ENCODE assay signal across 8 mouse cellular contexts in the genomic region with DNA sequence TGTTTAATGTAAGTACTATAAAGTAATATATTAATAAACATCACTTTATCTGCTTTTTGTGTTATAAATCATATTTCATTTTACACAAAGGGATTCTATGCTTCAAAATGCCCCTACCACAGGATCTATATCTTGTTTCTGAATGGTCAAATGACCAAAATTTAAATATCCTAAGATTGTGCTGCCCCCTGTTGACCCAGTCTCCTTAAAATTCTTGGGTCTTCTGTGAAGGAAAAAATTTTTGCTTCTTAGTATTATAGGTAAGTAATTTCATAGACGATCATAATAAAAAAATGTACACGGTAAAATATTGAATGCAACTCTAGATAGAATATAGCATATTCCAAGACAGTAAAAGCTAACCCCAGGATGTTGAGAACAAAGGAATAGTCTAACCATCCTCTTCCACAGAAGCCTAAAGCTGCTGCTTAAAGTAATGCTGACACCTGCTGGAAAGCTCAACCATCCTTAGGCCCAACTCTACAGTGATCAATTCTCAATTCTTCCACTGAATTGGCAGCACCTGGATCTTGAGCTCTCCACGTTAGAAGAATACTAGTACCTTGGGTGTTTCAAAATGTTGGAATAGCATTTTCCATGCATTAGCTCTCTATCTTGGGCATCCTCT. TPM values are rescaled to one million over a fixed set of nuclear protein-coding genes. Genes with fewer than 3 reads are reported as not detected.
DNase-seq lines count a peak whose midpoint lies in the region; ATAC-seq lines count a peak whose summit lies in the region.

No protein-coding gene starts in this region.

- no peak overlapping the region for H3K9ac ChIP-seq in hindbrain, embryonic 11.5 days (ENCODE audit: low read depth, low read length)
- no peak overlapping the region for H3K9ac ChIP-seq in hindbrain, embryonic 12.5 days

- H3K27ac ChIP-seq in hindbrain, embryonic 11.5 days (ENCODE audit: low read depth, low read length), result no peak overlapping the region
- H3K27ac ChIP-seq in hindbrain, embryonic 12.5 days, result no peak overlapping the region
- no peak overlapping the region for H3K27ac ChIP-seq in hindbrain, embryonic 10.5 days

- no peak overlapping the region for H3K4me2 ChIP-seq in hindbrain, embryonic 11.5 days (replicated peaks; ENCODE audit: low read depth, low read length)
- H3K4me2 ChIP-seq in hindbrain, embryonic 12.5 days (replicated peaks), result no peak overlapping the region

- no peaks in the 10 kb centered on the region for H3K27me3 ChIP-seq in hindbrain, embryonic 11.5 days (ENCODE audit: control insufficient read depth, insufficient read depth, low read length)
- no peaks in the 10 kb centered on the region for H3K27me3 ChIP-seq in hindbrain, embryonic 12.5 days
- H3K27me3 ChIP-seq in splenic B cell, adult 2 months (ENCODE audit: control insufficient read depth, insufficient read depth, low read length, poor library complexity, severe bottlenecking), result no peaks in the 10 kb centered on the region
- no peaks in the 10 kb centered on the region for H3K27me3 ChIP-seq in hindbrain, embryonic 10.5 days (ENCODE audit: insufficient read depth, poor library complexity, severe bottlenecking)

- H3K9me3 ChIP-seq in hindbrain, embryonic 11.5 days (ENCODE audit: control insufficient read depth, low read length), result no peaks in the 10 kb centered on the region
- no peaks in the 10 kb centered on the region for H3K9me3 ChIP-seq in hindbrain, embryonic 12.5 days (replicated peaks)
- H3K9me3 ChIP-seq in hindbrain, embryonic 10.5 days, result no peaks in the 10 kb centered on the region

- H3K4me1 ChIP-seq in hindbrain, embryonic 11.5 days (replicated peaks; ENCODE audit: control insufficient read depth, insufficient read depth, low read length), result no peaks in the 10 kb centered on the region
- H3K4me1 ChIP-seq in hindbrain, embryonic 12.5 days, result no peaks in the 10 kb centered on the region
- no peaks in the 10 kb centered on the region for H3K4me1 ChIP-seq in hindbrain, embryonic 10.5 days (replicated peaks)

- ATAC-seq in hindbrain, embryonic 11.5 days (ENCODE audit: low FRiP score), result no peak
- ATAC-seq in hindbrain, embryonic 12.5 days (ENCODE audit: low FRiP score), result no peak

- no peaks in the 10 kb centered on the region for H3K36me3 ChIP-seq in hindbrain, embryonic 11.5 days (ENCODE audit: control insufficient read depth, insufficient read depth, low read length)
- peaks cover 5% of the 10 kb centered on the region for H3K36me3 ChIP-seq in hindbrain, embryonic 12.5 days
- H3K36me3 ChIP-seq in splenic B cell, adult 2 months (ENCODE audit: control insufficient read depth, insufficient read depth, low read length, poor library complexity, severe bottlenecking), result no peaks in the 10 kb centered on the region
- peaks cover 9% of the 10 kb centered on the region for H3K36me3 ChIP-seq in hindbrain, embryonic 10.5 days

- no peak overlapping the region for H3K4me3 ChIP-seq in hindbrain, embryonic 11.5 days (ENCODE audit: low read depth, low read length)
- no peak overlapping the region for H3K4me3 ChIP-seq in hindbrain, embryonic 12.5 days
- H3K4me3 ChIP-seq in hindbrain, embryonic 10.5 days, result no peak overlapping the region

- WGBS in hindbrain, embryonic 11.5 days, result 69% methylated on average over 3 of the region's 3 CpGs
- 67% methylated on average over 3 of the region's 3 CpGs for WGBS in hindbrain, embryonic 12.5 days
- 71% methylated on average over 3 of the region's 3 CpGs for WGBS in hindbrain, embryonic 10.5 days

- intact Hi-C loops in gastrocnemius, postnatal 14 days (cut with DNase I; ENCODE audit: low total_unique reads), result loop anchor here (5.0 to 10.0 kb wide), 2 partner anchors 127 to 185 kb away; no protein-coding TSS in a partner anchor

- DNase-seq in hindbrain, embryonic 11.5 days (ENCODE audit: low spot score), result peak; percentile 33
- peak; percentile 18 for DNase-seq in thymus, postnatal 4 days
- no peak for DNase-seq in thymus, postnatal 36 days
- DNase-seq in gastrocnemius, postnatal 14 days, result peak; percentile 15
- peak; percentile 29 for DNase-seq in splenic B cell, adult 2 months (ENCODE audit: low read depth, low spot score)
- DNase-seq in natural killer cell, adult 2 months (ENCODE audit: low spot score in 2 of 2), result no peak
- DNase-seq in hindbrain, embryonic 10.5 days (ENCODE audit: low spot score), result no peak

RNA-seq across cellular contexts. Expression of a gene that starts 56.7 kb away (rescaled TPM):
- polyA plus RNA-seq in hindbrain, embryonic 11.5 days (2014; fragmentation: Nextera tagmentation; extraction: Ambion mirVana), result 21.3 and 24.8 TPM in 2 replicates
- polyA plus RNA-seq in hindbrain, embryonic 12.5 days (2016; fragmentation: Nextera tagmentation; extraction: Ambion mirVana), result 40.9 and 49.9 TPM in 2 replicates
- total RNA-seq in gastrocnemius, postnatal 14 days (2021), result 1 to 10 TPM; 4.0 to 7.7 TPM
- 12.7 and 15.5 TPM in 2 replicates for polyA plus RNA-seq in hindbrain, embryonic 10.5 days (2016; fragmentation: Nextera tagmentation; extraction: Ambion mirVana)

Comparison
In these comparisons a context has a peak if more than half of its experiments do, and no peak if none do; other contexts are left out.
1. DNase-seq: peak in hindbrain, embryonic 11.5 days (single experiment), thymus, postnatal 4 days (single experiment), gastrocnemius, postnatal 14 days (single experiment) and splenic B cell, adult 2 months (single experiment); none in thymus, postnatal 36 days (0 of 2), natural killer cell, adult 2 months (0 of 2) and hindbrain, embryonic 10.5 days (single experiment).